Mouse (Mus musculus) 416B (cell line): ENCODE measurements at regions not wholly inside any gene's neighbourhood (a gene's known extent, or its start where the extent isn't known, plus 50 kb on each side); places are given as distances from the start of the nearest gene placed in this dataset.

Source experiments
- DNase-seq: peaks from one replicate; pipeline ENCODE4 v3.0.0; 2011; ENCODE audit warnings: low read depth

DNA sequence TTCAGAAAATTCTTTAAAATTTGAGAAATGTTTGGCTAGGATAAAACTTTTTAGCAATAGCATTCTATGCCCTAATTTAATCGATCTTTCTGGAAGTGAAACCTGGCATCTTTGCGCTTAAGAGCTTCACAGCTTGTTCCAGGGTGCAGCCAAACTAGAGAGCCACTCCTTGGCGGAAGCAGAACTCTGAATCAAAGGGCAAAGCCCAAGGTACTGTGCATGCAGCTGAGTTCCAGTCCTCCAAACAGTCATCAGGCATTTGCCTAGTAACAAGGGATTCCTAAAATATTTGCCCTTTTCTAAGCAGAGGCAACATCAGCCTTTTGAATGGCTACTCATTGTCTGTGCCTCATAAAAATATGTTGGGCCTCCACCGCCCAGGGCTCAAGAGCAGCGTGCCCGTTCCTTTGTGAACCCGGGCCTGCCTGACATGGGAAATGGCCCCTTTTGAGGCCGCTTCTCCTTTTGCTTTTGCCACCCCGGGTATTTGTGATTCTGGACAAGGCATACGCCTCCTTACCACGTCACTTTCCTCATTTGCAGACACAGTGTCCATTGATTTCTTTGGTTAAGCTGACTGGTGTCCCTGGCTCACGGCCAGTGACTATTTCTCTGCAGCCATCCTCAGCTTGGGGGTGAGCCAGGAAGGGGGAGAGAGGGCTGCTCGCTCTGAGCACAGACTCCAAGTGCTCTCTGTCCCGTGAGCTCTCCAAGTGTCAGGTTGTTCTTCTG is 402.2 kb upstream of the Smim15 start:
- no peak for DNase-seq

DNA sequence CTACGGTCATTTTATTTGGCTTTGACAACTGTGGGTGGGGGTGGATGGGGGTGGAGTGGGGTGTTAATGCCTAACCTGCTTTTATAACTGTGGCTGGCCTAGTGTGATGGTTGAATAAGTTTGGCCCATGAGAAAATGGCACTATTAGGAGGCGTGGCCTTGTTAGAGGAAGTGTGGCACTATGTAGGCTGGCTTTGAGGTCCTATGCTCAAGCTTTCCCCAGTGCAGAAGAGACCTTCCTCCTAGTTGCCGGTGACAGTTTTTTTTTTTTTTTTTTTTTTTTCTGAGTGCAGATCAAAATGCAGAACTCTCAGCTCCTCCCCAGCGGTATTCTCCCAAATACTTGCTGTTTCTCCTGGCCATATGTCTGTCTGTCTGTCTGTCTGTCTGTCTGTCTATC is 404.6 kb upstream of the Smim15 start:
- DNase-seq, result peak; percentile 29

GRCm38 (mm10) chr13:107637269-107637668 is 407.0 kb upstream of the Smim15 start:
- peak; percentile 6 for DNase-seq

DNA sequence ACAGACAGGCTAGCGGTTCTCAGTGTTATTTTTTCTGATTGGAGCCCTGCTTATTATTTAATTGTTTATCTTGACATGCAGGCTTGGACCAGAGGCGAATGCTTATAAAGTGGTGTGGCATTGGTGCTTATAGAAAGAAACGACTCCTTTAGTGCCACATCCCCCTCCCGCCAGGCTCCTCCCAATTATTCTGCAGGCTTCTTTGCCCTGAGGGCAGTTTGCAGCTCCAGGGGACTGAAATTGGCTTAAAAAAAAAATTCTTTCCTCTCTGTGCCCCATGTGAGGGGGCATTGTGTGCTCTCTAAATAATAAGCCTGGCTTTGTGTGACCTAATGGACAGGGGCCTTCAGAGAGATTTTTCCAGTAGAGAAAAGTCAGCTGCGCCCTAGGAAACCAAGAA is 409.1 kb upstream of the Smim15 start:
- no peak for DNase-seq

GRCm38 (mm10) chr13:107627073-107627472 is 417.2 kb upstream of the Smim15 start:
- DNase-seq, result no peak

GRCm38 (mm10) chr13:107626670-107627069 is 417.6 kb upstream of the Smim15 start:
- no peak for DNase-seq

DNA sequence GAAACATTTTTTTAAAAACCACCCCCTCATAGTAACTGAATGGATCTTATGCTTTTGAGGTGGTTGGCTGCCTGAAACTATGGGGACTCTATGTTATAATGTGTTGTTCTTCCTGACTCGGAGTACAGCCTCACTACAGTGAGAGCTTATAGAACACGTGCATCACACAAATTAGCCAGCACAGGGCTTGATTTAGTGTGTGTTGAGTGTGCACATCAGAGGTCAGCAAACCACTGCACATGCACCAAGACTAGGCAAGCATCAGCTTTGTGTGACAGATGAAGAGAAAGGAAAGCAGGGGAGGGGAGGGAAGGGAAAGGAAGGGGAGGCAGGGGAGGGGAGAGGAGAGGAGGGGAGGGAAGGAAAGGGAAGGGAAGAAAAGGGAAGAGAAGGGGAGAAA is 422.9 kb upstream of the Smim15 start:
- no peak for DNase-seq

DNA sequence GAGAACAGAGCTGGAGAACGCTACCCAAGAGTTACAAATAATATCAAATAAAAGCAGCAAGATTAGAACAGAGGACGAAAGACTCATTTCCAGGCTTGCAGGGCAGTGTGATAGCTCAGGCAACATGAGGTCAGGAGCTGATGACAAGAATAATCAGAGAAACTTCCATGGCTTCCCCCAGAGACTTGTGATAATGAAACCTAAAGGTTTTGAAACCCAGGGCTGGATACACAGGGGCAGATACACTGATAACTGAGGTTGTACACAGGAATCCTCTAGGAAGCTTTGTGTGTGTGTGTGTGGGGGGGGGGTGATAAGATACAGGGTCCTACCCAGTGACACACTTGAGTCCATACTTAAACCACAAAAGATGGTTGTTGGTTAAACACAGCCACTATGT is 423.4 kb upstream of the Smim15 start:
- no peak for DNase-seq

- DNase-seq, result no peak
Observed at GRCm38 (mm10) chr13:107620210-107620609, 424.0 kb upstream of the Smim15 start.

DNA sequence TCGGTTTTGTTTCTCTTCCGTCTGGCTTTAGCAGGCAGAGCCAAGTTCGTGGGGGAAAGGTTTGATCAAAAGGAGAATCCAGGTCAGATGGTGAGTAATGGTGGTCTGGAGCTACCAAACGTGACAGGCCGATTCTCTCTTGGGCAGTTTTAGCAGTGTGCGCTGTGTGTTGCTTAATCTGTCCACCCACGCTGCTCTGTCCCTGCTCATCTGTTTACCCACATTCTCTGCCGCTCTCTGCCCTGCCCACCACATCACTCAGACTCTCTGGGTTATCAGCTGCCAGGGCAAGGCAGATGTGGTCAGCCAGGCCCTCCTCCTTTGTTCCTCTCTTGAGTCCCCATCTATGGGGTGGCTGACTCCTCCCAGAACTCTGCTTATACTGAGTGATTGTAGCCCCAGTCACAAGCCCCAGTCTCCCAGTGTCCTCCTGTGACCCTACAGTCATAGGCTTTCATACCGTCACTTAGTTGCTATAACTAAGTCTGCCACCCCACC is 424.8 kb upstream of the Smim15 start:
- peak; percentile 94 for DNase-seq

- no peak for DNase-seq
Observed at GRCm38 (mm10) chr13:107618796-107619429, 425.3 kb upstream of the Smim15 start.

- no peak for DNase-seq
Observed at GRCm38 (mm10) chr13:107618369-107618771, 425.9 kb upstream of the Smim15 start.

DNA sequence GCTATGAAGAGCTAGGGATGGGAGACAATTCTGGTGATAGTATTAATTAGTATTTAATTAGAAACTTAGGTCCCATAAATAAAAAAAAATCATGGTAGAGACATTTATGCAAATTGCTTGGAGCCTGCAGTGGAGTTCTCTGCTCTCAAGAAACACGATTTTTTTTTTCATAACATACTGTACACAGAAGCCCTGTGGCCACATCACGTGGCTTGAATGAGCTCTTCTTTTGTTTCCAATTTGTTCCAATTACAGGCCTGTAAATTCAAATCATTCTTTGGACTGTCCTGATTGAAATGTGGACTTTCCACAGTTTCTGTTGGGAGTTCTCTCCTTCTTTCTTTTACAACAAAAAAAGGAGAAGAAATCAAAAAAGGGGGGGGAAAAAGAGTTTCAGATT is 426.7 kb upstream of the Smim15 start:
- no peak for DNase-seq

- DNase-seq, result no peak
Observed at GRCm38 (mm10) chr13:107616775-107617174, 427.5 kb upstream of the Smim15 start.

DNA sequence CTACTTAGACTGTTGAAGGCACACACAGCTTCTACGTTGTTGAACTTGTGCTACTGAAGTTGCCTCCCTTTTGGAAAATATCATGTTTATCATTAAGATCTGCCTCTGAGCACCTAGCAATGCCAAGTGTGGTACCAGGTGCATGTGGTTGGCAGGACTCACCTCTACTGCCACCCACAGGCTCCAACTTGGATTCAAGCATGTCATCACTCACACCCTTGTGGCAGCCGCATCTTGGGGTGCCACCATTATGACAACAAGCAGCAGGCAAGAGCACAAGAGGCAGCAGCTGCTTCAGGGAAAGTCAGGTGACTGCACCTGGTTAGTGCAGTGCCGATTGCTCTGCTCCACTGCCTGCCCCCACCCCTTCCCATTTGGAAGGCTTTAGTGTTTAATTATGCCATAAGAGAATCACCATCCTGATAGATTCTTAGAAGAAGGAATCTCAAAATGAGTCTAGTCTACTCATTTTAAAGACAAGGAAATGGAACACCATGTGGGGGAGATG is 435.2 kb upstream of the Smim15 start:
- DNase-seq, result no peak

DNA sequence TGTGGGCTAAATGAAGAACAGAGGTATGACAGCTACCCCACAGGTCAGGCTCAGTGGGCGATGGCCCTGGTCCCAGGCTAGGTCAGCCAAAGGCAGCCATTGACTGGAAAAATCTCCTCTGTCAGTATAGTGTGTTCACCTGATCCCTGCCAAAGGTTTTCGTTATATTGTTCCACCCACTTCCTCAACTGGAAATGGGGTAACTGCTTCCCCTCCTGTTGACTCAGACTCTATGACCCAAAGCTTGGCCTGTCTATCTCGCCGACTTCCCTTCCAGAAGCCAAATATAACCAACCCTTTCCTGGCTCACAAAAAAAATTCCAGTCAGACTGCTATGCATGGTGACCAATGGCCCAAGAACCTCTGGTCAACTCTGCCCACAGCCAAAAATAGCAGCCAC is 437.0 kb upstream of the Smim15 start:
- peak; percentile 96 for DNase-seq

DNA sequence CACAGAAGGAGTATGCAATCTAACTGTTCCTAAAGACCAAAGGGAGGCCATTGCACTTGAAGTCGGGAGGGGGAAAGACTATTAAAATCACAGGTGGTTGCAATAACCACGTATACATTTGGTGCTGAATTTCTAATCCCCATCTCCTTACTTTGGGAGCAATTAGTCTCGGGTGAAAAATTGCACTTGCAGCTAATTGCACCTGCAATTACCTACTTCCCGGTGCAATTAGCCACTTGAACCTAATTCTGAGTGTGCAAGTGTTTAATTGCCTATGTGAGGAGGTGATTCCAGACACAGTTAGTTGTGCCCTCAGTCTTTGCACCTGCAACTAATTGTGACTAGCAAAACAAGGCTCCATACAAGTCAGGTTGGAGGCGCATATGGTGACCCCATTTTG is 442.1 kb upstream of the Smim15 start:
- no peak for DNase-seq

GRCm38 (mm10) chr13:107601132-107601439 is 443.2 kb upstream of the Smim15 start:
- DNase-seq, result no peak

GRCm38 (mm10) chr13:107600331-107601131 is 443.7 kb upstream of the Smim15 start:
- peak; percentile 53 for DNase-seq

DNA sequence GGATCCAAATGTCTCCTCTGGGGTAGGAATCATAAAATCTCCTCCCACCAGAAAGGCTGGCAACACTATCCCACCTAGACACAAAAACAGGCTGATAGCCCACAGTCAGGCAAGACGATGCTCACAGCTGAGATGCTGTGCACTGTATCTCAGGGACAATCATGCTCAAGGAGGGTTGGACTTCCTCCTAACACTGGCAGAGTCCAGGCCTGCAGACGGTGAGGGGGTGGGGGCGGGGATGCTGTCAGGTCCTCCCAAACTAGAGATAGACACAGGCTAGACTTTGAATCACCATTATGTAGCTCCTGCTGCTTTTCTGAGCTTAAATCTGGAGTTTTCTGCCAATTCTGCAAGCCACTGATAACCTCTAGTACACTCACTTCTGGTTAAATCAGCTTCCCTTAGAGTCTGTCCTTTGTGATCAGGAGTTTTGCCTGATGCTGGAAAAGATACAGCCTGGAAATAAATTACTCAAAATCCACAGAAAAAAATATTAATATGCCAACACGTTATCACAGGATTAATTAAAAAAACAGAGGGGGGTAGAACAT is 445.1 kb upstream of the Smim15 start:
- peak; percentile 55 for DNase-seq

GRCm38 (mm10) chr13:107598391-107598790 is 445.9 kb upstream of the Smim15 start:
- DNase-seq, result peak; percentile 34

GRCm38 (mm10) chr13:107597217-107597616 is 447.0 kb upstream of the Smim15 start:
- no peak for DNase-seq
